Mouse (Mus musculus): ENCODE measurements around the gene Tma16.

DNA sequence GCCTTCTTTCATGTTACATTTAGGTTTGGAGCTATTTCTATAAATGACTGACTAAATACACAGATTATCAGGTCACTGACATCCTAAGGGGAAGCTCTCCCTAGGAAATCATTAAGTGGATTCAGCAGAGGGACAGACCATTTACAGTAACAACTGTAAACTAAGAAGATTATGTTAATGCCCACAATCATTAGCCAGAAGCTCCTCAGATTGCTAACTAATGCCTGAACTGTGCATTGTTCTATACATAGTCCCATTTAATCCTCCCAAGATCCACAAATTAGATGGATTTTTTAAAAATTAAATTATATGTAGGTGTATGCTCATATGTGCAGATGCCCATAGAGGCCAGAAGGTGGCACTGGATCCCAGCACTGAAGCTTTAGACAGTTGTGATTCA lies 52.8 kb downstream of the Tma16 start:
- no peak for TF ChIP-seq POLR2A (IDR thresholded peaks at IDR 0.05; ENCODE audit: borderline replicate concordance, extremely low read depth, low read depth, low read length)
- TF ChIP-seq CTCF (IDR thresholded peaks at IDR 0.05; ENCODE audit: insufficient read depth, low read length): no peak

Data from lung, adult 2 months (tissue).